Mouse (Mus musculus) brain, adult 2 months (tissue): ENCODE measurements around the gene Stx18.

Source experiments
- DNase-seq: peaks from one replicate; pipeline ENCODE4 v3.0.0; 2011; ENCODE audit warnings: low read depth, low spot score

Stx18 gene

DNA sequence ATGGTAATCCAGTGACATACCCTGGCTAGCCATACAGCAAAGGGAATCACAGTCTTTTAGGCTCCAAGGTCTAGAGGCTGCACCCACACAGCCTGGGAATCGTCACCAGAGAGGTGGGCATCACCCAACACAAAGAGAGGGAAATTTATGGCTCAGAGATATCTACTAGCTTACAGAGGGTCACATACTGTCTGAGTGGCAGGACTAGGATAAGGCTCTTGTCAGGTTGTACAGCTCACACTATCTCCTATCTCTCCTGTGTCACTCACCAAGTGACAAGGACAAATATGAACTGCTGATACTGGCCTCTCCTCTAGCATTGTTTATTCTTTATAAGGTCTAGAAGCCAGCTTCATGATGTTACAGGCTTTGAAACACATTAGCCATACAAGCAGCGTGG is 90.8 kb downstream of the Stx18 start:
- no peak for DNase-seq

DNA sequence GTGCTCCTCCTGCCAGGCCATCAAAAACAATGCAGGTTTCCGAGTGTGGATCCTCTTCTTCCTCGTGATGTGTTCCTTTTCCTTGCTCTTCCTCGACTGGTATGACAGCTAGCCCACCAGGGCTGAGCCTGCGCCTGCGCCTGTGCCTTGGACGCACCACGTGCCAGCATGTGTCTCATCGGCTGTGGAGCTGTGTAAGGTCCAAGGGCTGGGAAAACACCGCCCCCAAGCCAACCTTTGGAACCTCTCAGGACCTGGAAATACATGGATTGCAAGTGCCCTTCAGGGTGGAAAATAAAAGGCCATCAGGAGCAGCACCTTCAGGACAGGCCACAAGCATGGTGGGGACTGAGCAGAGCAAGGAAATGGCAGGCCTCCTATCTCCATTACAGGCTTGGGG is 97.7 kb downstream of the Stx18 start:
- no peak for DNase-seq

DNA sequence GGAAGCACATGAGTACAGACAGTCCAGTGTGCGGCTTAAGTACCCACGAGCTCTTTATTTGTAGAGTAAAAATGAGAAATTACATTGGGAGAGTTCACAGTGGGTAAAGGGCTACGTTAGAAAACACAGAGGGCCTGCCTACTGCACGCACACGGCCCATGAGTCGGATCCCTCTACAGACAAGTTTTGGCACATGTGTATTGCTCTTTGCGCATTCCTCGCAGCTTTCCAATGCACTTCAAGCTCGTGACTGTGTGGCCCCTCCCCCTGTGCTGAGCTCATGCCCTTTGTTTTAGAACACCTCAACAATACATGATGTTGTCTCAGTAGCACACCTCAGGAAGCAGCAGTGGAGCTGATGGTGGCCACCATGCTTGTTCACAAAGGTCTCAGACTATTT is 98.6 kb downstream of the Stx18 start:
- DNase-seq: peak; percentile 37

- DNase-seq: no peak
Measured at GRCm38 (mm10) chr5:38140893-38141292, 102.4 kb downstream of the Stx18 start.

GRCm38 (mm10) chr5:38146524-38146923 is 108.0 kb downstream of the Stx18 start:
- DNase-seq: no peak

DNA sequence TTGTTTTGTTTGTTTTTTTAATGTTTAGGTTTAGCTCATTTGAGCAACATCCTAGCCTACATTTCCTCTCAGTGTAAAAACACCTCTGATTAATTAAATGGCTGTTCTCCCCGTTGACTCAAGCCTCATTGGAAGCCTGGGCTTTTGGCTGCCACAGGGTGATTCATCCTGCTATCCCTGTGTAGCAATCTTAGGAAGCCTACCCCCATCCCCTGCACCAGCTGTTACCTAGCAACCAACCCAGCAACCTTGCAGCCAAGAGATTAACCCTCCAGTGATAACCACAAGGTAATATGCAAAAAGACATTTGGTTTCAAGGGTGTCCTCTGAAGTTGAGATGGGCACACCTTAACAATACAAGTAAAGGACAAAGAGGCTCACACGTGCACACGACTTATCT is 112.7 kb downstream of the Stx18 start:
- peak; percentile 96 for DNase-seq

DNA sequence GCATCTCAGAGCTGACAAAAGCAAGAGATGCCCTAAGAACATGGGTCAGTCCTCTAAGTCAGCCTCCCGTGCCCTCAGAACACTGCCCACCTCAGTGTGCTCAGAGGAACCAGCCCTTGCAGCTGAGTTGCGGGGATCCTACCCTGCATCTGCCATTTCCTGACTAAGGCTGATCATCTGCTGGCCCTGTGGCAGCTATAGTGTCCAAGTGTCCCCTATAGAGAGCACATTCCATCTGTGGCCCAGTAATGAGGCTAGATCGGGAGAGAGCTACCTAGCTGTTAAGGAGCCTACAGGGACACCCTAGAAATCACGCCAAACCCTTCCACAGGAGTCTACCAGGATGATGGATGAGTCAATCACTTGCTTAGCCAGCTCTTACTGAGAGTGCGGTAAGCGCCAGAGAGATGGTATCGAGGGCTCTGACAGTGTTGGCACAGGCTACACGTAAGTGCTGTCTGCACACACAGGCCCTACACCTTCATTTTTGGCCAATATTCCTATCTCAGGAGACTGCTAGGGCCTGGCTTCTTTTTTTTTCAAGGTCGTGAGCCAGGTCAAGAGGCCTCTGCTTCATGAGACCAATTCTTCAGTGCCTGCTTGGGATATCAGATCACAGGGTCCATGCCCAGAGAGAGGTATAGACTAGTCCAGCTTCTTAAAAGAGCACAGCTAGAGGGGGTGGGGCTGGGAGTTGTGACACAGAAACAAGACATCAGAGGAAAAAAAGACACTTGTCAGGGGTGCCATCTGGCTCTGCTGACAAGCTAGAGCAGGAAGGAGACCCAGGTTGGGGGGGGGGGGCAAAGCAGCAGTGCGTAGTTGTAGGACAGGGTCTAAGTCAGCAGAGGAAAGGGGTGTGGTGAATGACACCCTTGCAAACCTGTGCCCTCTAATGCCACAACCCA is 113.9 kb downstream of the Stx18 start:
- peak; percentile 87 for DNase-seq

GRCm38 (mm10) chr5:38153636-38154035 is 115.1 kb downstream of the Stx18 start:
- DNase-seq: peak; percentile 90

DNA sequence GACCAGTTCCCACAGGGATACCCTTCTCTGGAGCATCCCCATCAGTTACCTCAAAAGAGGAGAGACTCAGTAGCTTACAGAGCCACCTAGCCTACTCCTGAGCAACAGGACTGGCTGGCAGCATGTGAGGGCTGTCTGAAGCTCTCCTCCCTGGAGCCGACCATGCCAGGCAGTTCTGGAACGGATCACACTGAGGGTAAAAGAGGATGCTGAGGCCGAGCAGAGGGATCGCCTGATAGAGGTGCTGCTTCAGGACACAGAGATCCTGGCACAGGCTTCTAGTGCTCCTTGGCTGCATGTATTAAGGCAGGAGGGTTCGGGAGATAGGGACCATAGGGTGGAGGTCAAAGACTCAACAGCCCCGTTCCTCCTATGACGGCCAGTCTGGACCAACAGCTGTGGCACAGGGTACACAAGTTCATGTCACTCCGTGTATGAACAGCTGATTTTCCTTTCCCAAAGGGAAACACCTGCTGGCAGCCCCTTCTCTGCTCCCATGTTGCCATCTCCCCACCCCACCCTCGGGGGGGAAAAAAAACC is 119.0 kb downstream of the Stx18 start:
- DNase-seq: peak; percentile 75

DNA sequence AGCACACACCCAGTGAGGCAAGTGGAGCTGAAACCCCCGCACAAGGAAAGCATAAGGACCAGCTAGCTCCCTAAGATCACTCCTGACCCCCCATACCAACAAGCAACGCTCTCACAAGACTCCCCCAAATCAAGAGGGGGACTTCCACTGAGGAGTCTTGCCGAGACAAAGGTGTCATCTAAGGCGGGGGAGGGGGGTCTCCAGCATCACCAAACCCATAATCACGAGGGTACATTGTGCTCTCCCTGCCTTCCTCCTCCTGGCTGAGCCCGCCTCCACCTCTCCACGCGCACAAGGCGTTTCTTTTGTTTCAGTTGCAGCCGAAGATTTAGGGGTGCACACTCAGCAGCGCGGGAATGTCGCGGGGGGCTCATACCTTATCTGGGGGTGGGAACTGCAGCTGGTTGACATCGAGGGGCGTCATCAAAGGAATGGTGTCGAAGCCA is 120.0 kb downstream of the Stx18 start:
- peak; percentile 83 for DNase-seq

- DNase-seq: peak; percentile 91
Measured at GRCm38 (mm10) chr5:38158947-38159633, 120.5 kb downstream of the Stx18 start.

- DNase-seq: no peak
Measured at GRCm38 (mm10) chr5:38159634-38160413, 121.3 kb downstream of the Stx18 start, which contains the start of gene Nsg1. TSS of gene Nsg1 (minus strand) at chr5:38159907.

- peak; percentile 31 for DNase-seq
Measured at GRCm38 (mm10) chr5:38168497-38168896, 130.0 kb downstream of the Stx18 start.

DNA sequence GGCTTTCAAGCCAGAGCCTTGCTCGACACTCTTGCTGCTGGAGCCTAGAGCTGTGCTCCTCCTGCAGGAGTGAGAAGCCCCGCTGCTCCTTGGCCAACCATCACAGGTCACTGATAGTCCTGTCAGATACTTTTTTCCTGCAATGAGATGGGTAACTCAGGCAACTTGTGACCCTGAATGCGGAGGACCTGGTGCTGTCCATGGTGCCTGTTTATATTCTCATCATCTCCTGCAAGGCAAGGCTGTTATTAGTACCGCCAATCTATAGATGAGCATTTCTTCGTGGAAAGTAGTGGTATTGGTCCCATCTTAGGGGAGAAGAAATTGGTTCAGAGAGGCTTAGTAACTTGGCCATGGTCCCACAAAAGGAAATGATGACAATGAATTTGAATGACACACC is 135.2 kb downstream of the Stx18 start:
- no peak for DNase-seq

DNA sequence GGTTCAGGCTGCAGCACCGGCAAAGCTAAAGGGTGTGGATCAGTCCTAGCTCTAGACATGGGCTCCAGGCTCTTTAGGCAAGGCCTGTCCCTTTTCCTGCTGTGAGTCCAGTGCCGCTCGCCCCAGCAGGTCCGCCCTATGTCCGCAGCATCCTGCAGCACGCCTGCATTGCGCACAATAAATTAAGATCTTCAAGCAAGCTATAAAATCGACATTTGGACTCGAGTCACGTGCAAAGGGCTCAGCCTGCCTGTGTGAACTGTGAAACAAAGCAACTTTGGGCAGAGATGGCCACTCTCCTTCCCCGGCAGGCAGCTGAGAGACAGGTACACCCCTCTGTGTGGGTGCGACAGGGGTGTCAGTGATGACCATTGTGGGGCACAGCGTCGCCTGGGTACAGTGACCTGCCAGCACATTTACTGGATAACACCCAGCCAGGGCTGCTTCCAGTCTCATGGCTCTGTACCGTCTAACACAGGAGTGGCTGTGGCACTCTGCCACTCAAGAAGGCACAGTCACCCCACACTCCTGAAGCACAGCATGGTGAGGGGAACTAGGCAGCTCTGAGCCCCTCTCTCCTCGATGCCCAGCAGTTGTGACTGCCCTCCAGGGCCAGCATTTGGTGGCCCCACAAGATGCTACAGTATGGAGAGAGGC is 135.8 kb downstream of the Stx18 start:
- no peak for DNase-seq

DNA sequence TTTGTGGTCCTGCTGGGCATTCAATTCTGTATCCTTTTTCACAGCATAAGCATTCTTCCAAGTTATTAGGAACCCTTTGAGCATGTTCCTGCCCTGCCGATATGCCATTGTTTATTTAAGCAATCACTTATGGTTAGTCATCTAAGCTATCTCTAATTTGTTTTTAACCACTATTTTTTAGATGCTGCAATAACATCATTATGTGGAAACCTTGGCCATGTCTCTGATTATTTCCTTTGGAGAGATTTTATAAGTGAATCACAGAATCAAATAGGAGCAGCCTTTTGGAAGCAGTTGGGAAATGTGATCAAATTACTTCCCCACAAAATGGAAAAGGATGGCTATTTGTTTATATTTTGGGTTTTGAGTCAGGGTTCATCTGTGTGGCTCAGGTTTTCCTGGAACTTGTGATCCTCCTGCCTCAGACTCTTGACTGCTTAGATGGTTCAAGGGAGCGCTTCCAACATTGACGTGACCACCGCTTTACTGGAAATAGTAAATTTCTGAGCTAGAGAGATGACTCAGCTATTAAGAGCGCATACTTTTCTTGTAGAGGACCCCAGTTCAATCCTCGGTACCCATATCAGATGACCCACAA is 146.2 kb downstream of the Stx18 start:
- DNase-seq: no peak

DNA sequence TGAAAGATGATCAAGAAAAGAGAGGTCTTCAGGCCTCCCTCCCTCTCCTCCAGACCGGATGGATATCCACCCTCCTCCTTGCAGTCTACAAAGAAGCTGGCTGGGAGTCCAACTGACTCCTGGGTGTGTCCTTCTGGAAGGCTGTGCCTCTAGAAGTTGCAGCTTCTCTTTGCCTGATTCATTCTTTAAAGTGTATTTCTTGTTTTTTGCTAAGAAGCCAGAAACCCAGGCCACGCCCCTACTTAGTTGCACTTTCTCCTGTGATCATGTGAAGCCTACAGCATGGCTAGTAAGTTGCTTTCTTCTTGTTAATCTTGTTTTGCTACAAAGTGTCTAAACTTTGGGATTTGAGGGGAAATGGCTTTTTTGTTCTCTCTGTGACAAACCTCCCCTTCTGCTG is 148.5 kb downstream of the Stx18 start:
- no peak for DNase-seq
